Mouse (Mus musculus) small intestine, adult 10 weeks (tissue): Measurements from ENCODE around the gene Lmbrd1. TPM values are rescaled to one million over a fixed set of nuclear protein-coding genes. Genes with fewer than 3 reads are reported as not detected.

Experiments
- polyA plus RNA-seq: library from polyadenylated mRNA; stranded (reverse); fragments of 350-450 nt; fragmentation: Illumina TruSeq; extraction: RNeasy Lipid Tissue Mini Kit (QIAGEN cat#74804); gene quantifications from one replicate; pipeline ENCODE4 v1.2.3, GENCODE M21; 2014; ENCODE audit warnings: low replicate concordance

Lmbrd1 gene
- polyA plus RNA-seq: 91.9 TPM

DNA sequence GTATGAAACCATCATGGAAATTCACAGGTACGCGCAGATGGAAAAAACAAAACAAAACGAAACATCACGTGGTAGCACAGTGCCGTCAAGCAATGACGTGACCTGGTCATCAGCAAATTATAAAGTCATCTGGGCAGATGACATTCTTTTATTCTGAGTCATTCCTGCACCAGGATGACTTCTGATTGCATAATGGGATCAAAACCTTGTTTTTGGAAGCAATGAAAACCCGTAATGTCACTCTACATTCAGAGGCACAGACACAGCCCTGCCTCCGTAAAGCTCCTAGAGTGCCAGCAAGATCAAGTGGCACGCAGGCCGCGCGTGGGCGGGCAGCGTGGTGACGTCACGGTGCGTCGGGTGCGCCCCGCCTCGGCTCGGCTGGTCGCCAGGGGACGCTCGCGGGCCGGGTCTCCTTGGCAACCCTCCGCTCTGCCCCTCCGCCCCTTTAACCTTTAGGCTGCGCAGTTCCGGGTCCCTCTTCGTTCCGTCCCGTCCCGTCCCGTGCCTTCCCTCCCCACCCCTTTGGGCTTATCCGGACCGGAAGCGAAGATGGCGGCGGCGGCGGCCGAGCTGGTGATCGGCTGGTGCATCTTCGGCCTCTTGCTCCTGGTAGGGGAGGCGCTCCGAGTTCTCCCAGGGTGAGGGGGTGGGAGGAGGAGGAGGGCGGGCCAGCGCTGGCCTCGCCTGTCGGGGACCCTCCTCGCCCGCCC, at the start of gene Lmbrd1:
Gene Lmbrd1 (plus strand): TSS at position 426 of the 713 bp plus-strand sequence.

Other genes starting within 250 kb of the Lmbrd1 start
- 0.07 TPM for gene Col19a1, start 91.2 kb upstream of the Lmbrd1 start, polyA plus RNA-seq